Comparison of ENCODE assay signal across 8 mouse cellular contexts in the genomic region with DNA sequence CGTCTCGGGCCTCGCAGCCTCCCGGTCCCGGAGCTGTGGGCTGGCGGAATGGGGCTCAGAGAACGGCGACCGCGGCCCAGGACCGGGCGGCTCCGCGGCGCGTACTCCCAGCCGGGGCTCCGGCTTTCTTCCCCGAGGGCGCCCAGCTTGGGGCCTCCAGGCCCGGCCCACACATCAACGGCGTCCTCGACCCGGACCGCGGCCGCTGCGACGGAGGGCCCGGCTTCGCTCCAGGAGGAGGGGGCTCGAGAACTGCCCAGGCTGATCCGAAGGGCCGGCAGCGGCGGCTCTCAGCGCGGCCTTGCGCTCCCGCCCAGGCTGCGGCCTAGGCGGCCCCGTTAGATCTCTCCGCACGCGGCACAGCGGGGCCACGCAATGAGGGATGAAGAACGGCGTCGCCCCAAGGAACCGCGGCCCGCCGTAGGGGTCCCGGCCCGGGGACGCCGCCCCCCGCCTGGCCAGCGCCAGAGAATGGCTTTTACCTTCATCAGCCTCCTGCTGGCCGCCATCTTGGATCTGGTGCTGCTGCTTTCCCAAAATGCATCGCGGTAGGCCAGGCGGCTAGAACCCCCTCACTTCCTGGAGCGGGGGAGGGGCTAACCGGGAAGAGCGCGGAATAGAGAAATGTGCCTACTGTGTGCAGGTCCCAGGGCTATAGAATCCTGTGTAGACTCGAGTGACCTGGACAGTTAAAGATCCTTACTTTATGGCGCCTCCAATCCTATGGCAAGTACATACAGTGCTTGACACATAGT. TPM values are rescaled to one million over a fixed set of nuclear protein-coding genes. Genes with fewer than 3 reads are reported as not detected.
DNase-seq lines count a peak whose midpoint lies in the region; ATAC-seq lines count a peak whose summit lies in the region.

No protein-coding gene starts in this region.

- DNase-seq in ZHBTc4 (ENCODE audit: low read depth, low spot score) = peak; percentile 94
- DNase-seq in cerebellum, postnatal 4 days (ENCODE audit: low spot score in 2 of 2) = peak; percentile 57 to 77
- DNase-seq in gastrocnemius, adult 18-20 months (ENCODE audit: low spot score) = peak; percentile 84
- DNase-seq in left cerebral cortex, adult 18-20 months (ENCODE audit: low spot score in 2 of 2) = peak; percentile 88
- DNase-seq in lung, postnatal 4 days = peak; percentile 87 to 89
- peak; percentile 66 for DNase-seq in retina, postnatal 7 days (ENCODE audit: low read depth, low spot score)
- peak; percentile 67 to 82 for DNase-seq in urinary bladder, adult 18-20 months (ENCODE audit: low spot score in 2 of 2)

- peak overlapping the region; percentile 96 for H3K4me3 ChIP-seq in hindbrain, embryonic 16.5 days (ENCODE audit: low read length)

- peak overlapping the region; percentile 84 for H3K27ac ChIP-seq in hindbrain, embryonic 16.5 days (ENCODE audit: low read depth, low read length)

- no peaks in the 10 kb centered on the region for H3K36me3 ChIP-seq in hindbrain, embryonic 16.5 days (ENCODE audit: control insufficient read depth, insufficient read depth, low read length)

- peak overlapping the region; percentile 97 for H3K9ac ChIP-seq in hindbrain, embryonic 16.5 days (ENCODE audit: low read depth, low read length)

- peak; percentile 88 for ATAC-seq in hindbrain, embryonic 16.5 days

- peaks cover 15% of the 10 kb centered on the region for H3K4me1 ChIP-seq in hindbrain, embryonic 16.5 days (ENCODE audit: control insufficient read depth, insufficient read depth, low read depth, low read length)

- no peaks in the 10 kb centered on the region for H3K9me3 ChIP-seq in hindbrain, embryonic 16.5 days (ENCODE audit: control insufficient read depth, low read length)

- peak overlapping the region; percentile 89 for H3K4me2 ChIP-seq in hindbrain, embryonic 16.5 days (ENCODE audit: low read length)

- under 1% methylated on average over 55 of the region's 72 CpGs for WGBS in hindbrain, embryonic 16.5 days

- H3K27me3 ChIP-seq in hindbrain, embryonic 16.5 days (replicated peaks; ENCODE audit: control insufficient read depth, insufficient read depth, low read length) = 0 out of 2 replicates have a peak, but pooled peaks cover 1% of the 10 kb centered on the region

RNA-seq across cellular contexts. Expression of a gene that starts 1.3 kb away (rescaled TPM):
- 100 to 1,000 TPM; 146 to 149 TPM for total RNA-seq in gastrocnemius, adult 18-20 months (2021)
- polyA plus RNA-seq in hindbrain, embryonic 16.5 days (2015; fragmentation: Nextera tagmentation; extraction: Ambion mirVana) = 294 and 296 TPM in 2 replicates
- 100 to 1,000 TPM; 133 to 147 TPM for total RNA-seq in left cerebral cortex, adult 18-20 months (2021)

RNA-seq across cellular contexts. Expression of a gene that starts 7.3 kb away (rescaled TPM):
- total RNA-seq in gastrocnemius, adult 18-20 months (2021) = under 1 TPM; 0.05 to 0.07 TPM
- 1.7 and 1.9 TPM in 2 replicates for polyA plus RNA-seq in hindbrain, embryonic 16.5 days (2015; fragmentation: Nextera tagmentation; extraction: Ambion mirVana)
- 1 to 10 TPM; 1.8 to 2.0 TPM for total RNA-seq in left cerebral cortex, adult 18-20 months (2021)

RNA-seq across cellular contexts. Expression of a gene that starts 32.2 kb away (rescaled TPM):
- 1 to 10 TPM; 1.4 to 1.7 TPM for total RNA-seq in gastrocnemius, adult 18-20 months (2021)
- polyA plus RNA-seq in hindbrain, embryonic 16.5 days (2015; fragmentation: Nextera tagmentation; extraction: Ambion mirVana) = 6.1 and 7.1 TPM in 2 replicates
- total RNA-seq in left cerebral cortex, adult 18-20 months (2021) = 1 to 10 TPM; 5.3 to 6.1 TPM

RNA-seq across cellular contexts. Expression of a gene that starts 54.1 kb away (rescaled TPM):
- total RNA-seq in gastrocnemius, adult 18-20 months (2021) = under 1 TPM in 1 of 2 experiments, not detected in 1; 0.09 TPM
- 3.7 and 3.9 TPM in 2 replicates for polyA plus RNA-seq in hindbrain, embryonic 16.5 days (2015; fragmentation: Nextera tagmentation; extraction: Ambion mirVana)
- total RNA-seq in left cerebral cortex, adult 18-20 months (2021) = 1 to 10 TPM; 1.6 to 4.4 TPM

RNA-seq across cellular contexts. Expression of a gene that starts 56.7 kb away (rescaled TPM):
- total RNA-seq in gastrocnemius, adult 18-20 months (2021) = under 1 TPM in 1 of 2 experiments, not detected in 1; 0.17 TPM
- 52.1 and 56.7 TPM in 2 replicates for polyA plus RNA-seq in hindbrain, embryonic 16.5 days (2015; fragmentation: Nextera tagmentation; extraction: Ambion mirVana)
- 10 to 100 TPM; 23.7 to 26.4 TPM for total RNA-seq in left cerebral cortex, adult 18-20 months (2021)

Comparison
In these comparisons a context has a peak if more than half of its experiments do, and no peak if none do; other contexts are left out.
1. Peak in every context shown above with its lines: DNase-seq, ATAC-seq, H3K4me3 ChIP-seq and H3K27ac ChIP-seq.